In the genomic region with DNA sequence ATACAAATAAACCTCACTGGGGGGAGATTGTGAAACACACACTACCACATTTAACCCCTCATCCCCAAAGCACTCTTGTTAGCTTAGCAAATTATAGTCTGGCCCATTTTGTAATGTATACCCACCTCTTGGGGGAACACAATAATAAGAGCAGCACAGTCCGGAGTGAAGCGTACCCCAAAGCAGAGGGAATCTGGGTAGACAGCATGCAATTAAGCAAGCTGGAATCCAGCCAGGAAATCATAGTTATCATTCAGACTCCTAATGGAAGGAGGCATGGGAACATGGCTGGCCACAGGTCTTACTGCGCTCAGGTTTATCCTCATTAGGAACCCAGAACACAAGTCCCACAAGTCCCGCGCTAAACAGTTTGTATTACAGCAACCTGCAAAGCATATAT, we compare ENCODE assay signal across 14 mouse cellular contexts.
DNase-seq lines count a peak whose midpoint lies in the region; ATAC-seq lines count a peak whose summit lies in the region.
"Had no signal": no experiment of that assay in that cellular context is flagged by ENCODE, and none has a peak within 500 bp of the region (broad histone marks: within the 10 kb centered on the region; RNA-seq: fewer than 3 reads in every experiment).

No protein-coding gene starts in this region.

- intact Hi-C loops in gastrocnemius, postnatal 36 days (cut with DNase I), result no loop called here

- no peak overlapping the region for H3K9ac ChIP-seq in hindbrain, embryonic 12.5 days
- H3K9ac ChIP-seq in hindbrain, embryonic 11.5 days (ENCODE audit: low read depth, low read length), result no peak overlapping the region
- no peak overlapping the region for H3K9ac ChIP-seq in forebrain, embryonic 13.5 days
- no peak overlapping the region for H3K9ac ChIP-seq in midbrain, embryonic 15.5 days
- H3K9ac ChIP-seq: limb, embryonic 15.5 days had no signal

- H3K9me3 ChIP-seq in hindbrain, embryonic 12.5 days (replicated peaks), result no peaks in the 10 kb centered on the region
- no peaks in the 10 kb centered on the region for H3K9me3 ChIP-seq in hindbrain, embryonic 11.5 days (ENCODE audit: control insufficient read depth, low read length)
- no peaks in the 10 kb centered on the region for H3K9me3 ChIP-seq in forebrain, embryonic 13.5 days (replicated peaks)
- H3K9me3 ChIP-seq in midbrain, embryonic 15.5 days, result no peaks in the 10 kb centered on the region
- H3K9me3 ChIP-seq: limb, embryonic 15.5 days had no signal

- H3K4me3 ChIP-seq in hindbrain, embryonic 12.5 days, result no peak overlapping the region
- H3K4me3 ChIP-seq in hindbrain, embryonic 11.5 days (ENCODE audit: low read depth, low read length), result no peak overlapping the region
- H3K4me3 ChIP-seq in forebrain, embryonic 13.5 days, result no peak overlapping the region
- H3K4me3 ChIP-seq in midbrain, embryonic 15.5 days, result no peak overlapping the region
- H3K4me3 ChIP-seq: left cerebral cortex, adult 2 months; limb, embryonic 15.5 days had no signal

- H3K4me1 ChIP-seq in hindbrain, embryonic 12.5 days, result 0 out of 2 replicates have a peak, but pooled peaks cover 5% of the 10 kb centered on the region
- no peaks in the 10 kb centered on the region for H3K4me1 ChIP-seq in hindbrain, embryonic 11.5 days (replicated peaks; ENCODE audit: control insufficient read depth, insufficient read depth, low read length)
- peaks cover 34% of the 10 kb centered on the region for H3K4me1 ChIP-seq in forebrain, embryonic 13.5 days
- H3K4me1 ChIP-seq in midbrain, embryonic 15.5 days, result peaks cover 14% of the 10 kb centered on the region
- H3K4me1 ChIP-seq: limb, embryonic 15.5 days had no signal

- no peaks in the 10 kb centered on the region for H3K36me3 ChIP-seq in hindbrain, embryonic 12.5 days
- H3K36me3 ChIP-seq in hindbrain, embryonic 11.5 days (ENCODE audit: control insufficient read depth, insufficient read depth, low read length), result no peaks in the 10 kb centered on the region
- H3K36me3 ChIP-seq in forebrain, embryonic 13.5 days (ENCODE audit: poor library complexity, severe bottlenecking), result no peaks in the 10 kb centered on the region
- no peaks in the 10 kb centered on the region for H3K36me3 ChIP-seq in midbrain, embryonic 15.5 days (replicated peaks)
- H3K36me3 ChIP-seq: limb, embryonic 15.5 days had no signal

- DNase-seq in hindbrain, embryonic 11.5 days (ENCODE audit: low spot score), result no peak
- peak; percentile 41 for DNase-seq in cerebellum, adult 9-11 months
- no peak for DNase-seq in gastrocnemius, postnatal 36 days
- no peak for DNase-seq in testis, postnatal 14 days (ENCODE audit: low spot score)
- DNase-seq: adrenal gland, adult 2 months; gastrocnemius, postnatal 10 days; kidney, adult 8-10 months; lung, adult 18-20 months had no signal

- ATAC-seq in hindbrain, embryonic 12.5 days (ENCODE audit: low FRiP score), result peak; percentile 74
- no peak for ATAC-seq in hindbrain, embryonic 11.5 days (ENCODE audit: low FRiP score)
- peak; percentile 78 for ATAC-seq in forebrain, embryonic 13.5 days
- ATAC-seq in midbrain, embryonic 15.5 days (replicated peaks), result peak; percentile 51
- no peak for ATAC-seq in monocyte, adult 5-6 weeks (replicated peaks; ENCODE audit: insufficient number of reproducible peaks, low FRiP score, low TSS enrichment, poor library complexity, severe bottlenecking)

- H3K4me2 ChIP-seq in hindbrain, embryonic 12.5 days (replicated peaks), result no peak overlapping the region
- H3K4me2 ChIP-seq in hindbrain, embryonic 11.5 days (replicated peaks; ENCODE audit: low read depth, low read length), result no peak overlapping the region
- 0 out of 2 replicates have a peak overlapping the region, but pooled peaks have one; percentile 10 for H3K4me2 ChIP-seq in forebrain, embryonic 13.5 days
- no peak overlapping the region for H3K4me2 ChIP-seq in midbrain, embryonic 15.5 days
- H3K4me2 ChIP-seq: limb, embryonic 15.5 days had no signal

- no peaks in the 10 kb centered on the region for H3K27me3 ChIP-seq in hindbrain, embryonic 12.5 days
- H3K27me3 ChIP-seq in hindbrain, embryonic 11.5 days (ENCODE audit: control insufficient read depth, insufficient read depth, low read length), result no peaks in the 10 kb centered on the region
- no peaks in the 10 kb centered on the region for H3K27me3 ChIP-seq in forebrain, embryonic 13.5 days
- H3K27me3 ChIP-seq in midbrain, embryonic 15.5 days (replicated peaks), result no peaks in the 10 kb centered on the region
- H3K27me3 ChIP-seq: limb, embryonic 15.5 days had no signal

- 74% methylated on average over 5 of the region's 5 CpGs for WGBS in hindbrain, embryonic 12.5 days
- 84% methylated on average over 5 of the region's 5 CpGs for WGBS in hindbrain, embryonic 11.5 days
- WGBS in forebrain, embryonic 13.5 days, result 31% methylated on average over 5 of the region's 5 CpGs
- 42% methylated on average over 5 of the region's 5 CpGs for WGBS in midbrain, embryonic 15.5 days

- no peak overlapping the region for H3K27ac ChIP-seq in hindbrain, embryonic 12.5 days
- no peak overlapping the region for H3K27ac ChIP-seq in hindbrain, embryonic 11.5 days (ENCODE audit: low read depth, low read length)
- no peak overlapping the region; the same call in none of the 2 replicates for H3K27ac ChIP-seq in forebrain, embryonic 13.5 days
- H3K27ac ChIP-seq in midbrain, embryonic 15.5 days, result no peak overlapping the region
- H3K27ac ChIP-seq: left cerebral cortex, adult 2 months; limb, embryonic 15.5 days had no signal

Comparison
In these comparisons a context has a peak if more than half of its experiments do, and no peak if none do; other contexts are left out.
1. ATAC-seq: peak in hindbrain, embryonic 12.5 days (single experiment), forebrain, embryonic 13.5 days (single experiment) and midbrain, embryonic 15.5 days (single experiment); none in hindbrain, embryonic 11.5 days (single experiment) and monocyte, adult 5-6 weeks (single experiment).